8 mouse cellular contexts compared by ENCODE assay signal in the genomic region with DNA sequence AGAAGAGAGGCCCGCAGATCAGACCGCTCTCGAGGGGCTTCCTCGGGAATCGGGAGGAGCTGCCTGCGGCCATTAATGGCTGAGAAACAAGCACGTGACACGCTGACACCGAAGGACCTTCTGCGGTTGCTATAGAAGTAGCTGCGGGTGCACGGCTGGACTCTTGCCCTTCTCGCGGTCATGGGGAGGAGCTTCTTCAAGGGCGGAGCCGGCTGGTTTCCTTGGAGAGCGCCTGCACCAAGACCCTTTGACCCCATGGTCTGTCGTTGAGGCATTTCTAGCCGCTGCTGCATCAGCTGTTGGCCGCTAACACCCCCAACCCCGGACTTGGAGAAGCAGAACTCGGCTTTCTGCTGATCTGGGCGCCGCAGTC. TPM values are rescaled to one million over a fixed set of nuclear protein-coding genes. Genes with fewer than 3 reads are reported as not detected.
DNase-seq lines count a peak whose midpoint lies in the region; ATAC-seq and TF ChIP-seq lines count a peak whose summit lies in the region.

A gene (minus strand): TSS at position 114 of the 373 bp plus-strand sequence.

- H3K4me1 ChIP-seq in G1E (ENCODE audit: insufficient read depth, low read depth, low read length): peaks cover 84% of the 10 kb centered on the region
- H3K4me1 ChIP-seq in forebrain, embryonic 12.5 days: peaks cover 85% of the 10 kb centered on the region
- peaks cover 55% of the 10 kb centered on the region for H3K4me1 ChIP-seq in heart, postnatal 0 days (ENCODE audit: control insufficient read depth, insufficient read depth)
- peaks cover 88% of the 10 kb centered on the region for H3K4me1 ChIP-seq in liver, embryonic 12.5 days

- H3ac ChIP-seq in myocyte (ENCODE audit: control insufficient read depth, insufficient read length): peak within 1 kb of the TSS; percentile 46

- peak; percentile 73 for DNase-seq in G1E (ENCODE audit: low spot score)
- DNase-seq in brain, embryonic 14.5 days (ENCODE audit: low read depth): peak; percentile 93
- peak; percentile 96 for DNase-seq in heart, postnatal 0 days (ENCODE audit: low spot score)
- DNase-seq in kidney, postnatal 25 days: peak; percentile 96 to 98
- DNase-seq in urinary bladder, postnatal 14 days (ENCODE audit: low spot score): peak; percentile 91

- ATAC-seq in G1E (ENCODE audit: extremely low read depth, insufficient number of reproducible peaks, low FRiP score, poor library complexity, severe bottlenecking): peak; percentile 61
- peak; percentile 57 for ATAC-seq in forebrain, embryonic 12.5 days (ENCODE audit: low FRiP score)
- peak; percentile 78 for ATAC-seq in heart, postnatal 0 days (ENCODE audit: insufficient read depth, low read depth)
- ATAC-seq in liver, embryonic 12.5 days: peak; percentile 53

- H3K27ac ChIP-seq in forebrain, embryonic 12.5 days: peak within 1 kb of the TSS; percentile 93
- H3K27ac ChIP-seq in heart, postnatal 0 days (ENCODE audit: low read depth): peak within 1 kb of the TSS; percentile 99
- H3K27ac ChIP-seq in liver, embryonic 12.5 days: peak within 1 kb of the TSS; percentile 93

- H3K9me3 ChIP-seq in G1E (replicated peaks): no peaks in the 10 kb centered on the region
- H3K9me3 ChIP-seq in forebrain, embryonic 12.5 days: no peaks in the 10 kb centered on the region
- no peaks in the 10 kb centered on the region for H3K9me3 ChIP-seq in heart, postnatal 0 days (replicated peaks; ENCODE audit: control insufficient read depth, low read length)
- no peaks in the 10 kb centered on the region for H3K9me3 ChIP-seq in liver, embryonic 12.5 days (replicated peaks)

- peak within 1 kb of the TSS; percentile 91 for H3K9ac ChIP-seq in forebrain, embryonic 12.5 days
- H3K9ac ChIP-seq in heart, postnatal 0 days (replicated peaks; ENCODE audit: low read depth, low read length): peak within 1 kb of the TSS; percentile 79
- peak within 1 kb of the TSS; percentile 92 for H3K9ac ChIP-seq in liver, embryonic 12.5 days

- peak within 1 kb of the TSS; percentile 84 for H3K4me2 ChIP-seq in forebrain, embryonic 12.5 days
- peak within 1 kb of the TSS; percentile 95 for H3K4me2 ChIP-seq in heart, postnatal 0 days (ENCODE audit: low read depth, low read length)
- peak within 1 kb of the TSS; percentile 84 for H3K4me2 ChIP-seq in liver, embryonic 12.5 days
- H3K4me2 ChIP-seq in myocyte (ENCODE audit: low read depth): peak within 1 kb of the TSS; percentile 94

- WGBS in forebrain, embryonic 12.5 days: 0% methylated on average over 24 of the region's 24 CpGs
- under 1% methylated on average over 24 of the region's 24 CpGs for WGBS in heart, postnatal 0 days
- WGBS in liver, embryonic 12.5 days (ENCODE audit: insufficient replicate concordance): 0% methylated on average over 24 of the region's 24 CpGs

- no peak for TF ChIP-seq CTCF in G1E (IDR thresholded peaks at IDR 0.05; ENCODE audit: low read depth, low read length)
- no peak for TF ChIP-seq CTCF in brain, embryonic 14.5 days (IDR thresholded peaks at IDR 0.05; ENCODE audit: borderline replicate concordance, extremely low read depth, insufficient read depth, insufficient read length)
- TF ChIP-seq CTCF in heart, postnatal 0 days (IDR thresholded peaks at IDR 0.05; ENCODE audit: low read depth): no peak

- peak; percentile 15; the same call in 1 of the 2 replicates for TF ChIP-seq EP300 in heart, postnatal 0 days (IDR thresholded peaks at IDR 0.05; ENCODE audit: low read depth)

- peaks cover 85% of the 10 kb centered on the region for H3K36me3 ChIP-seq in G1E (replicated peaks)
- peaks cover 41% of the 10 kb centered on the region for H3K36me3 ChIP-seq in forebrain, embryonic 12.5 days (replicated peaks)
- H3K36me3 ChIP-seq in heart, postnatal 0 days (replicated peaks; ENCODE audit: control insufficient read depth, insufficient read depth, low read length): peaks cover 22% of the 10 kb centered on the region
- peaks cover 55% of the 10 kb centered on the region for H3K36me3 ChIP-seq in liver, embryonic 12.5 days
- peaks cover 6% of the 10 kb centered on the region for H3K36me3 ChIP-seq in myocyte (ENCODE audit: control insufficient read depth, insufficient read depth)

- no peaks in the 10 kb centered on the region for H3K27me3 ChIP-seq in G1E (ENCODE audit: insufficient read depth, low read length)
- H3K27me3 ChIP-seq in forebrain, embryonic 12.5 days: no peaks in the 10 kb centered on the region
- no peaks in the 10 kb centered on the region for H3K27me3 ChIP-seq in heart, postnatal 0 days (ENCODE audit: control insufficient read depth, insufficient read depth, low read length)
- no peaks in the 10 kb centered on the region for H3K27me3 ChIP-seq in liver, embryonic 12.5 days (replicated peaks)
- no peaks in the 10 kb centered on the region for H3K27me3 ChIP-seq in myocyte (ENCODE audit: control insufficient read depth, insufficient read depth, insufficient read length)

- TF ChIP-seq POLR2A in brain, embryonic 14.5 days (IDR thresholded peaks at IDR 0.05; ENCODE audit: borderline replicate concordance, extremely low read depth, insufficient read depth, insufficient read length, poor library complexity, severe bottlenecking): no peak
- TF ChIP-seq POLR2A in myocyte (IDR thresholded peaks at IDR 0.05; ENCODE audit: insufficient read length, low read depth): peak; percentile 38

- H3K4me3 ChIP-seq in G1E (ENCODE audit: low read depth, low read length) (peak within 1 kb of the TSS; percentile 81), myocyte (peak within 1 kb of the TSS; percentile 52)
- H3K4me3 ChIP-seq in forebrain, embryonic 12.5 days (replicated peaks): peak within 1 kb of the TSS; percentile 83
- peak within 1 kb of the TSS; percentile 77 for H3K4me3 ChIP-seq in heart, postnatal 0 days (ENCODE audit: low read depth, low read length)
- peak within 1 kb of the TSS; percentile 84 for H3K4me3 ChIP-seq in liver, embryonic 12.5 days

- peaks cover 37% of the 10 kb centered on the region for H3K79me2 ChIP-seq in myocyte (ENCODE audit: control insufficient read depth, insufficient read depth)

TF ChIP-seq in myocyte, 11 proteins besides CTCF, POLR2A, EP300 and RAD21:
- TF ChIP-seq POLR2AphosphoS2 (IDR thresholded peaks at IDR 0.05; ENCODE audit: insufficient read length, low read depth) (peak; percentile 70), USF1 (IDR thresholded peaks at IDR 0.05; ENCODE audit: low read depth) (peak; percentile 86), MAX (IDR thresholded peaks at IDR 0.05; ENCODE audit: low read depth) (no peak), MYOD1 (IDR thresholded peaks at IDR 0.05; ENCODE audit: control insufficient read depth in 1 of 3, insufficient read length in 2 of 3, low read depth in 2 of 3) (peak in 2 of 3 experiments; percentile 67 to 72), CEBPB (IDR thresholded peaks at IDR 0.05; ENCODE audit: insufficient read depth, poor library complexity, severe bottlenecking) (no peak), SRF (IDR thresholded peaks at IDR 0.05; ENCODE audit: control insufficient read depth, insufficient read length, low read depth) (peak; percentile 63), REST (IDR thresholded peaks at IDR 0.05; ENCODE audit: insufficient read depth, insufficient read length) (no peak), TCF12 (IDR thresholded peaks at IDR 0.05; ENCODE audit: insufficient read depth, poor library complexity, severe bottlenecking) (no peak), TCF3 (IDR thresholded peaks at IDR 0.05; ENCODE audit: insufficient read length, low read depth) (no peak), E2F4 (IDR thresholded peaks at IDR 0.05; ENCODE audit: insufficient read depth) (no peak), MYOG (IDR thresholded peaks at IDR 0.05; ENCODE audit: control insufficient read depth in 1 of 3, insufficient read depth in 1 of 3, insufficient read length in 2 of 3, low read depth in 2 of 3) (peak; percentile 29 to 84 (median 59))

RNA-seq across cellular contexts. Expression of the gene that starts here (rescaled TPM):
- total RNA-seq in G1E (2014; fragmentation: Nextera tagmentation) (29.1 and 30.1 TPM in 2 replicates), G1E (2017) (90.8 and 97.3 TPM in 2 replicates)
- polyA plus RNA-seq in G1E (2012) (70.9 and 81.7 TPM in 2 replicates), myocyte (2012; fragmentation: generic; extraction: Trizol) (196 TPM)
- polyA plus RNA-seq in brain, embryonic 14.5 days (2012; rRNA removed): 252 and 308 TPM in 2 replicates
- polyA plus RNA-seq in forebrain, embryonic 12.5 days (2016; fragmentation: Nextera tagmentation; extraction: Ambion mirVana): 284 and 288 TPM in 2 replicates
- 115 and 154 TPM in 2 replicates for total RNA-seq in heart, postnatal 0 days (2014; rRNA removed; ENCODE audit: low replicate concordance)
- 212 and 219 TPM in 2 replicates for polyA plus RNA-seq in heart, postnatal 0 days (2015; fragmentation: Nextera tagmentation; extraction: Ambion mirVana)
- polyA plus RNA-seq in liver, embryonic 12.5 days (2016; fragmentation: Nextera tagmentation; extraction: Ambion mirVana): 150 and 156 TPM in 2 replicates

Comparison
In these comparisons a context has a peak if more than half of its experiments do, and no peak if none do; other contexts are left out.
1. Peak in every context shown above with its lines: DNase-seq, ATAC-seq, H3K4me3 ChIP-seq and H3K27ac ChIP-seq.